Mouse (Mus musculus): ENCODE results near the gene Fbxl14.
"Not testable (repeated sequence)": the region's sequence is repeated elsewhere in the genome, so short reads cannot be mapped to it uniquely, and the experiment has no call there.

DNA sequence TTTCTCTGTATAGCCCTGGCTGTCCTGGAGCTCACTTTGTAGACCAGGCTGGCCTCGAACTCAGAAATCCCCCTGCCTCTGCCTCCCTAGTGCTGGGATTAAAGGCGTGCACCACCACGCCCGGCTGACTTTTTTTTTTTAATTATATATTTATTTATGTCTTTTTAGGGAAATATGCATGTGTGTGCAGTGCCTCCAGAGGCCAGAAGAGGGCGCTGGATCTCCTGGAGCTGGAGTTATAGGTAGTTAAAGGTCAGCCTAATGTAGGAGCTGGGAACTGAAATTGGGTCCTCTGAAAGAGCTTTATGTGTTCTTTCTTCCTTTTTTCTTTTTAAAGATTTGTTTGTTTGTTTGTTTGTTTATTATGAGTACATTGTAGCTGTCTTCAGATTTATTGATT, 36.7 kb upstream of the Fbxl14 start:
- TF ChIP-seq POLR2A (IDR thresholded peaks at IDR 0.05; ENCODE audit: low read depth, low read length); CTCF (IDR thresholded peaks at IDR 0.05; ENCODE audit: borderline replicate concordance, insufficient read depth, low read length): not testable (repeated sequence)
